Mouse (Mus musculus) MEL (cell line): ENCODE results near the gene Tecta.

Source experiments
- CHD2 ChIP-seq: IDR thresholded peaks from 2 replicates; pipeline ENCODE4 v1.6.1; 2011; ENCODE audit warnings: low read length, improper control_type of control experiment
- CTCF ChIP-seq, 3 experiments: IDR thresholded peaks in 2 of 3; conservative IDR thresholded peaks in 1 of 3; 2 replicates each; pipeline ENCODE4 v1.5.1; 2011 to 2012; ENCODE audit warnings: low read length in 3 of 3, low read depth in 2 of 3, mild to moderate bottlenecking in 2 of 3, improper control_type of control experiment in 1 of 3, inconsistent platforms in 1 of 3, mixed read lengths in 1 of 3, moderate library complexity in 1 of 3; ENCODE audit not compliant: control insufficient read depth in 1 of 3, insufficient read depth in 1 of 3, poor library complexity in 1 of 3, severe bottlenecking in 1 of 3
- E2F4 ChIP-seq: IDR thresholded peaks from 2 replicates; pipeline ENCODE4 v1.6.1; 2011; ENCODE audit warnings: low read depth, low read length, improper control_type of control experiment, borderline replicate concordance
- MAFK ChIP-seq: IDR thresholded peaks from 2 replicates; pipeline ENCODE4 v1.6.1; 2011; ENCODE audit warnings: low read depth, mild to moderate bottlenecking, low read length, improper control_type of control experiment, borderline replicate concordance
- MAX ChIP-seq: IDR thresholded peaks from 2 replicates; pipeline ENCODE4 v1.6.1; 2011; ENCODE audit warnings: low read length, improper control_type of control experiment
- MYC ChIP-seq: IDR thresholded peaks from 2 replicates; pipeline ENCODE4 v1.6.1; 2011; ENCODE audit warnings: low read depth, mild to moderate bottlenecking, low read length, improper control_type of control experiment, moderate library complexity
- POLR2A ChIP-seq, 2 experiments: IDR thresholded peaks; 2 replicates each; pipeline ENCODE4 v1.6.1; 2011 to 2012; ENCODE audit warnings: low read length in 2 of 2, mild to moderate bottlenecking in 2 of 2, control low read depth in 1 of 2, improper control_type of control experiment in 1 of 2, low read depth in 1 of 2, moderate library complexity in 1 of 2; ENCODE audit not compliant: control insufficient read depth in 1 of 2, insufficient read depth in 1 of 2, poor library complexity in 1 of 2
- RAD21 ChIP-seq: IDR thresholded peaks from 2 replicates; pipeline ENCODE4 v1.6.1; 2011; ENCODE audit warnings: mild to moderate bottlenecking, low read depth, low read length, improper control_type of control experiment
- TAL1 ChIP-seq: IDR thresholded peaks from 2 replicates; pipeline ENCODE4 v1.6.1; 2012; ENCODE audit warnings: mild to moderate bottlenecking, inconsistent platforms, low read length, moderate library complexity, mixed read lengths
- TBP ChIP-seq: IDR thresholded peaks from 2 replicates; pipeline ENCODE4 v1.8.0; 2011; ENCODE audit warnings: low read depth, low read length, improper control_type of control experiment
- UBTF ChIP-seq: IDR thresholded peaks from 2 replicates; pipeline ENCODE4 v1.6.1; 2012; ENCODE audit warnings: low read depth, mild to moderate bottlenecking, inconsistent platforms, low read length, improper control_type of control experiment, moderate library complexity, borderline replicate concordance; ENCODE audit not compliant: insufficient read depth
- USF1 ChIP-seq: IDR thresholded peaks from 2 replicates; pipeline ENCODE4 v1.6.1; 2014; ENCODE audit warnings: low read depth, mild to moderate bottlenecking, inconsistent platforms, low read length, improper control_type of control experiment, moderate library complexity
- ZC3H11A ChIP-seq: IDR thresholded peaks from 2 replicates; pipeline ENCODE4 v1.6.1; 2012; ENCODE audit warnings: low read depth, mild to moderate bottlenecking, inconsistent platforms, low read length, improper control_type of control experiment
- ZNF384 ChIP-seq: IDR thresholded peaks from 2 replicates; pipeline ENCODE4 v1.6.1; 2012; ENCODE audit warnings: low read depth, mild to moderate bottlenecking, inconsistent platforms, low read length, improper control_type of control experiment

GRCm38 (mm10) chr9:42314959-42315358 is 84.8 kb downstream of the Tecta start:
- no peak for TF ChIP-seq MAX
- no peak for TF ChIP-seq CTCF (IDR thresholded peaks at IDR 0.05 in 2 of 3, conservative IDR thresholded peaks at IDR 0.05 in 1 of 3; ENCODE audit: control insufficient read depth in 1 of 3, insufficient read depth in 1 of 3, low read depth in 2 of 3, low read length in 3 of 3, poor library complexity in 1 of 3, severe bottlenecking in 1 of 3)
- no peak for TF ChIP-seq E2F4
- no peak for TF ChIP-seq CHD2
- no peak for TF ChIP-seq USF1
- TF ChIP-seq POLR2A (IDR thresholded peaks at IDR 0.05; ENCODE audit: control insufficient read depth in 1 of 2, insufficient read depth in 1 of 2, low read depth in 1 of 2, low read length in 2 of 2, poor library complexity in 1 of 2), result no peak
- no peak for TF ChIP-seq UBTF
- no peak for TF ChIP-seq TBP
- TF ChIP-seq TAL1, result no peak
- TF ChIP-seq ZC3H11A, result no peak
- no peak for TF ChIP-seq RAD21
- TF ChIP-seq ZNF384, result no peak
- no peak for TF ChIP-seq MAFK
- no peak for TF ChIP-seq MYC
